Mouse (Mus musculus) CH12.LX (cell line): ENCODE results near the gene Tbc1d10a. TPM values are rescaled to one million over a fixed set of nuclear protein-coding genes. Genes with fewer than 3 reads are reported as not detected.

Experiments
- polyA plus RNA-seq: library from polyadenylated mRNA; unstranded; fragments of >175 nt; gene quantifications from 2 replicates; pipeline ENCODE4 v1.2.1, GENCODE M21; 2012; ENCODE audit warnings: low read depth; ENCODE audit not compliant: insufficient read length
- total RNA-seq, 2 experiments: library from RNA; depleted of rRNA; stranded (reverse); fragments of 300-350 nt in 1 of 2; fragments of >200 nt in 1 of 2; gene quantifications; 2 replicates each; pipeline ENCODE4 v1.2.3; 2012 to 2014

The Tbc1d10a gene
- total and polyA plus RNA-seq, 3 experiments: 30.3 to 33.9 (median 33.5) TPM

Other genes with a start within 250 kb of the Tbc1d10a start
- 120 and 149 TPM in 2 replicates for gene Pes1, start 222.8 kb upstream of the Tbc1d10a start, total RNA-seq (2012; rRNA removed)
- gene Pes1, start 222.8 kb upstream of the Tbc1d10a start, total RNA-seq (2014; rRNA removed): 226 and 251 TPM in 2 replicates
- gene Pes1, start 222.8 kb upstream of the Tbc1d10a start, polyA plus RNA-seq: 304 and 311 TPM in 2 replicates
- 0.21 and 0.50 TPM in 2 replicates for gene 4930556J24Rik, start 210.0 kb upstream of the Tbc1d10a start, total RNA-seq (2012; rRNA removed)
- not detected in 2 replicates for gene 4930556J24Rik, start 210.0 kb upstream of the Tbc1d10a start, total RNA-seq (2014; rRNA removed)
- gene 4930556J24Rik, start 210.0 kb upstream of the Tbc1d10a start, polyA plus RNA-seq: 0.70 and 0.78 TPM in 2 replicates
- gene Gal3st1, start 203.2 kb upstream of the Tbc1d10a start, total RNA-seq (2012; rRNA removed): 0.08 TPM in 1 of 2 replicates, not detected in the other
- gene Gal3st1, start 203.2 kb upstream of the Tbc1d10a start, total RNA-seq (2014; rRNA removed): not detected in 2 replicates
- gene Gal3st1, start 203.2 kb upstream of the Tbc1d10a start, polyA plus RNA-seq: 0.14 TPM in 1 of 2 replicates, not detected in the other
- 0.47 and 0.55 TPM in 2 replicates for gene Sec14l4, start 155.3 kb upstream of the Tbc1d10a start, total RNA-seq (2012; rRNA removed)
- gene Sec14l4, start 155.3 kb upstream of the Tbc1d10a start, total RNA-seq (2014; rRNA removed): 0.42 and 0.46 TPM in 2 replicates
- gene Sec14l4, start 155.3 kb upstream of the Tbc1d10a start, polyA plus RNA-seq: 2.2 and 3.5 TPM in 2 replicates
- gene Sec14l3, start 121.9 kb upstream of the Tbc1d10a start, total RNA-seq (2012; rRNA removed): 0.21 TPM in 1 of 2 replicates, not detected in the other
- not detected in 2 replicates for gene Sec14l3, start 121.9 kb upstream of the Tbc1d10a start, total RNA-seq (2014; rRNA removed)
- not detected in 2 replicates for gene Sec14l3, start 121.9 kb upstream of the Tbc1d10a start, polyA plus RNA-seq
- gene Mtfp1, start 91.3 kb upstream of the Tbc1d10a start, total RNA-seq (2012; rRNA removed): 30.0 and 41.0 TPM in 2 replicates
- 22.1 and 22.3 TPM in 2 replicates for gene Mtfp1, start 91.3 kb upstream of the Tbc1d10a start, total RNA-seq (2014; rRNA removed)
- gene Mtfp1, start 91.3 kb upstream of the Tbc1d10a start, polyA plus RNA-seq: 27.0 and 27.7 TPM in 2 replicates
- gene Sec14l2, start 63.4 kb upstream of the Tbc1d10a start, total RNA-seq (2012; rRNA removed): 21.5 and 26.1 TPM in 2 replicates
- gene Sec14l2, start 63.4 kb upstream of the Tbc1d10a start, total RNA-seq (2014; rRNA removed): 21.9 and 24.2 TPM in 2 replicates
- 16.7 and 19.0 TPM in 2 replicates for gene Sec14l2, start 63.4 kb upstream of the Tbc1d10a start, polyA plus RNA-seq
- 24.8 and 25.0 TPM in 2 replicates for gene Rnf215, start 51.6 kb upstream of the Tbc1d10a start, total RNA-seq (2012; rRNA removed)
- gene Rnf215, start 51.6 kb upstream of the Tbc1d10a start, total RNA-seq (2014; rRNA removed): 14.9 and 18.2 TPM in 2 replicates
- gene Rnf215, start 51.6 kb upstream of the Tbc1d10a start, polyA plus RNA-seq: 22.5 and 24.3 TPM in 2 replicates
- gene Ccdc157, start 26.5 kb upstream of the Tbc1d10a start, total RNA-seq (2012; rRNA removed): 4.2 and 4.4 TPM in 2 replicates
- gene Ccdc157, start 26.5 kb upstream of the Tbc1d10a start, total RNA-seq (2014; rRNA removed): 2.3 and 2.6 TPM in 2 replicates
- 3.9 and 4.0 TPM in 2 replicates for gene Ccdc157, start 26.5 kb upstream of the Tbc1d10a start, polyA plus RNA-seq
- gene Sf3a1, start 26.4 kb upstream of the Tbc1d10a start, total RNA-seq (2012; rRNA removed): 46.5 and 56.9 TPM in 2 replicates
- 28.6 and 29.5 TPM in 2 replicates for gene Sf3a1, start 26.4 kb upstream of the Tbc1d10a start, total RNA-seq (2014; rRNA removed)
- 93.4 and 97.6 TPM in 2 replicates for gene Sf3a1, start 26.4 kb upstream of the Tbc1d10a start, polyA plus RNA-seq
- gene Castor1, start 31.4 kb downstream of the Tbc1d10a start, total RNA-seq (2012; rRNA removed): 4.7 and 5.8 TPM in 2 replicates
- 13.0 TPM in 2 replicates for gene Castor1, start 31.4 kb downstream of the Tbc1d10a start, total RNA-seq (2014; rRNA removed)
- 18.2 and 23.7 TPM in 2 replicates for gene Castor1, start 31.4 kb downstream of the Tbc1d10a start, polyA plus RNA-seq
- 11.0 and 12.8 TPM in 2 replicates for gene Osm, start 49.6 kb downstream of the Tbc1d10a start, total RNA-seq (2012; rRNA removed)
- 11.8 and 15.1 TPM in 2 replicates for gene Osm, start 49.6 kb downstream of the Tbc1d10a start, total RNA-seq (2014; rRNA removed)
- 10.4 and 12.5 TPM in 2 replicates for gene Osm, start 49.6 kb downstream of the Tbc1d10a start, polyA plus RNA-seq
- 0.42 and 1.8 TPM in 2 replicates for gene Lif, start 70.8 kb downstream of the Tbc1d10a start, total RNA-seq (2012; rRNA removed)
- gene Lif, start 70.8 kb downstream of the Tbc1d10a start, total RNA-seq (2014; rRNA removed): 0.05 and 0.15 TPM in 2 replicates
- gene Lif, start 70.8 kb downstream of the Tbc1d10a start, polyA plus RNA-seq: 0.07 and 0.17 TPM in 2 replicates